Mouse (Mus musculus) regulatory T cell (primary cell): ENCODE data around the gene Lamtor5.
"Not testable (repeated sequence)": the region's sequence is repeated elsewhere in the genome, so short reads cannot be mapped to it uniquely, and the experiment has no call there.

Experiments
- in situ Hi-C: fragments of 300-600 bp; cut with MboI, MseI; formaldehyde crosslinking; loops from one replicate; pipeline ENCODE4 v1.15.1; 2025; ENCODE audit warnings: high pct_unique_total_duplicates

Gene Lamtor5

DNA sequence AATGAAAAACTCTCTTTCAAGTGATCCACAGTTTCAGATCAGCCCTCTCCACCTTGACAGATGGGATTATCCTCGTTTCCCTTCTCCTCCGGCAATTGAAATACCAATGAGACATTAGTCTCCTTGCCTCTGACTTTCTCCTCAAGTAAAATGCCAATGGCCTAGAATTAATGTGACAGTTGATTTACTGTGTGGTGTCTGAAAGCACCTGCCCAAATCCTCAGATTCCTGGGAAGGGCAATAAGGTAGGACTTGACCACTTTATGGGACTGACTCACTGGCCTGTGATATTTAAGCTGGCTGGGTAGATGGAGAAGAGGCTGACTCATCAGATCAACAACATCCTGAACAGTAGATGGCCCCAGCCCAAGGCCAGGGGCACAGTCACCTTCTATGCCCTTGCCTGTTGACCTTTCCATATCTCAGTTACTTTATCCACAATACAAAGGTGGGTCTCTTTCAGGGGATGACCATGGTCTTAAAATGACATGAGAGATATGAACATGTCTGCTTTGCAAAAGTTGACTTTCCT lies 11.8 kb upstream of the Lamtor5 start:
- in situ Hi-C loops, result loop anchor here (10.0 kb wide), 1 partner anchor 1098 kb away; the partner anchor contains the start of gene Mybphl

DNA sequence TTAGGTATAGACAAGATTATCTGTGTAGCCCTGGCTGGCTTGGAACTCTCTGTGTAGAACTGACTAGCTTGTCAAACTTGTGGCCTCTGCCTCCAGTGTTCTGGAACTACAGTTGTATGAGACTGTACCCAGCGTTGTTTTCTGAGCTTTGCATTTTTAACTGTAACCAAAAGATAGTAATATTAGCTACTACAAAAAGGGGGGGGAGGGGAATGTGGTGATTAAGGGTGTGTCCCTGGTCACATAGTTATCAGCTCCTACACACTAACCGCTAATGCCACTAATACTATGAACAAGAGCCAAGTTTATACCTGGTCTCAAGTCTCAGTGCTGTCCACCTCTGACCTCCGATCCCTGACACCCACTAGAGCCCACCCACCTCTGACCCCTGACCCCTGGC lies 6.2 kb upstream of the Lamtor5 start:
- in situ Hi-C loops, result no loop called here

DNA sequence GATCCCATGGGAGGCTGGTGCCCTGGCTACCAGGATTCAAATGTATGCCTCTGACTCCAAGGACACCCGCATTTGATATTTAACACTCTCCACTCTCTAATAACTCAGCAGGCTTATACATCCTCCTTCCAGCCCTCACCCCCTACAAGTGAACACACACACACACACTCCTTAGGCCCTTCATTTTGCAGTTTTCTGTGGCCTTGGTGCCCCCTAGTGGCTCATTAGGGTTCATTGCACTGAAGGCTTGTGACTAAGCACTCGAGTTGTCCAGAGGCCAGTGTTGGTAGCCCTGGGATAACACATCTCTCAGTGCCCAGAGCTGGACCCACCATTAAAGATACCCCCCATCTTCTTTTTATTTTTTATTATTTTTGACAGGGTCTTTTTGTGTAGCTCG lies 4.8 kb upstream of the Lamtor5 start:
- in situ Hi-C loops, result no loop called here

DNA sequence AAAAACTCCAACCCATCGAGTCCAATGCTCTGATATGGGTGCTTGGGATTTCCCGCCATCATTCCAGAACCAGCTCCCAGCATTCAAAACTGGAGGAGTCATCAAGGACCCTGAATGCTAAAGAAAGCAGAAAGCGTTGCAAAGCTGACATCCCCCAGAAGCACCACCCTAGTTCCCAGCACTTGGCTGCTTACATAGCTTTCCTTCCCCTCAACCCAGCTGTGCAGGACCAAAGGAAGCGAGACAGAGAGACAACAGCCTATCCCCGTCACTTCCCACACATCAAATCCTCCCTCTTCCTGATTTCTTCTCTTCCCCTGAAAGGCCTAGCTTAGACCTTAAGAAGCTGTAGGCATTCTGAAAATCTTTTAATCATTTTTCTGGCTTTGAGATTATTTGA lies 3.3 kb upstream of the Lamtor5 start:
- in situ Hi-C loops, result no loop called here

DNA sequence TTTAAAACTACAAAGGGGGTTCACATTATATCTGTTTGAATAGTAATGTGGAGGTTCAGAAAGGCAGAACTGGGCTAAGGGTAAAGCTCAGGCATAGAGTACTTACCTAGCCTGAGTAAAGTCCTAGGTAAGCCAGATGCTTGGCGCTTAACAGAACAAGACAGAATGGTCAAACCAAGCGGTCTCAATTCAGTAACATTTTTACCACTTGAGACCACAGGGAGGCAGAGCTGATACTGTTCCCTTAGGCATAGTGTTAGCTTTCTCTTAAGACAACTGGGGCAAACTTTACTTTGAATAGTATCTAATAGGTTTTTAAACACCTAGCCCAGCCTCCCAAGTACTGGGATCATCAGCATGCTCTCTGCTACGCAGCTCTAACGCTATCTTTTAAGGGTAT lies 2.7 kb upstream of the Lamtor5 start:
- in situ Hi-C loops, result no loop called here

DNA sequence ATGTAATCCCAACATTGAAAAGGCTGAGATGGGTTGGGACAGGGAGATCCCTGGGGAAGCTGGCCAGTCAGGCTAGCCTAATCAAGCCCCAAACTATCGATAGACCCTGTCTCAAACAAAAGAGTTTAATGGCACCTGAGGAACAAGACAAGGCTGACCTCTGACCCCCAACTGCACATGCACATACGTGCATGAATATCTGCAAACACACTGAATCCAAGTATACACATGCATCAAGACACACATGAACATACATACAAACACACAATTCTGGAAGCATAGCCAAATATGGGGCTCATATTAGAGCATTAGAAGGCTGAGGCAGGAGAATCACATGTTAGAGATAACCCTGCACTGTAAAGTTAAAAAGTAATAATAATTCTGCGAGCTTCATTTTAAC lies 2.0 kb upstream of the Lamtor5 start:
- in situ Hi-C loops, result no loop called here

DNA sequence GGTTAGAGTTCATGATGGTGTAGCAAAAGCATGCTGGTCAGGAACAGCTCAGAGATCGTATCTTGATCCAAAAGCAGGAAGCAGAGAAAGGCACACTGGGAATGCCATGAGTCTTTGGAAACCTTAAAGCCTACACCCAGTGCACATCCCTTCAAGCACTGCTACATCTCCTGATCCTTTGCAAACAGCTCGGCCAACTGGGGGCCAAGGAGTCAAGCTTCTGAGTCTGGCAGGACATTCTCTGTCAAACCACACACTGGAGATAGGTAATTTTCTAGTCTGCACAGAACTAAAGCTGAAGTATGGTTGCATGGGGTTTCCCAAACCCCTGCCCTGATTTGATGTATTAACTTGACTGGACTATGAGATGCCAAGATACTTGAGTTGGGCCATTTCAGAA lies 7.5 kb downstream of the Lamtor5 start:
- in situ Hi-C loops, result no loop called here

DNA sequence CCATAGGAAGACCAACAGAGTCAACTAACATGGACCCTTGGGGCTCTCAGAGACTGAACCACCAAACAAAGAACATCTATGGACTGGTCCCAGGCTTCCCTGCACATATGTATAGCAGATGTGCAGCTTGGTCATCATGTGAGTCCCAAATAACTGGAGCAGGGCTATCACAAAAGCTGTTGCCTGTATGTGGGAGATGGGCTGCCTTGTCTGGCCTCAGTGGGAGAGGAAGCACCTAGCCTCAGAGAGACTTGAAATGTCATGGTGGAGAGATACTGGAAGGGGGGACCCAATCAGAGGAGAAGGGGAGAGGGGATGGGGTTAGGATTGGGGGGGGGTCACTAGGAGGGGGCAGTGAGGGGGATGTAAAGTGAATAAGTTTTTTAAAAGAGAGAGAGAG lies 8.7 kb downstream of the Lamtor5 start:
- in situ Hi-C loops, result no loop called here

DNA sequence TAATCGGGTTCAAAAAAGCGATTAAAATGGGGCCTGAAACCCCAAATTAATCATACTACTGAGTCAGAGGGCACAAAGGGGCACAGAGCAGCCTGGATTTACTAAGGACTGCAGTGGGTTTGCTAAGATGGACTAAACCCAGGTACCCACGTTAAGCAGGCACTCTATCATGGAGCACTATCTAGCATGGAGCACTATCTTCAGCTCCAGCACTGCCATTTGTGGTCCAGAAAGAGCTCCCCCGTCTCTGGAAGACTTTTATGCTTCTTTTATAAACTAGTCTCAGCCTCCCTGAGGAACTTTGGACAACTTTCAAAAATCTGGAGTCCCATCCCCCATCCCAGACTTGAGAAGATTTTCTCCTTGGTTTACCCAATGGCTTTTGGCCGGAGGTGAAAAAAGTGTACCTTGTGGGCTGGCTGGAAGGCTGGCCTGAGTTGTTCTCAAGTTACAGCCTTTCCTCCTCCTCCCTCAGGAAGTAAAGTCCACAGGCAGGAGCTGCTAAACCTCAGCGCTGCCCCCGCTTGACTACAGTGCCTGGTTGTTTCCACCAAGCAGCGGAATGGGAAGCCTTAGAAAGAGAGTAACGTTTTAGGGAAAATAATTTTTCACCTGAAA lies 12.2 kb downstream of the Lamtor5 start, which contains the start of gene Slc16a4:
TSS of gene Slc16a4 (plus strand) at position 467 of the 618 bp plus-strand sequence.
- in situ Hi-C loops, result no loop called here

DNA sequence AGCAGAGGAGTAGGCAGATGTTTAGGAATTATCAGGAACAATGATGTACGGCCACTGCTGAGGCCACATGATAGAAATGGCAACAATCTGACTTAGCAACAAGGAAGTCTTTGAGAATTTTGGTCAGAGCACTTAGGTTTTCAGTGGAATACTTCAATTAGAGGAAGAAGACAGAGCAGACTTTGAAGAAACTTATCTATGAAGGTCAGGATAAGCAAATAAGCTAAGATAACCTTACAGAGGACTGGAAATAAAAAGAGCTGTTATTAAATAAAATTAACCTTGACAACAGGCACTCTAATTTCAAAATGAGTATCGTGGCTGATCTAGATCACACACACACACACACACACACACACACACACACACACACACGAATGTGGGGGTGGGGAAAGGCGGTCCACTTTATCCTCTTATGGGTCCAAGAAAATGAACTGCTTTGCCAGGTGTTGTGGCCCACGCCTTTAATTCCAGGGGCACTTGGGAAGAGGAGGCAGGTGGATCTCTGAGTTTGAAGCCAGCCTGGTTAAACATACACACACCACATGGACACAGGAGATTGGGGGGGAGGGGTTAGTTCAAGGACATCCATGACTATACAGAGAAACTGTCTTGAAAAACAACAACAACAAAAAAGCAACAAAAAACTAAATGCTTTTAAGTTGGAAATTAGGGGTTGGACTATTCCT lies 17.2 kb downstream of the Lamtor5 start:
- in situ Hi-C loops, result no loop called here

DNA sequence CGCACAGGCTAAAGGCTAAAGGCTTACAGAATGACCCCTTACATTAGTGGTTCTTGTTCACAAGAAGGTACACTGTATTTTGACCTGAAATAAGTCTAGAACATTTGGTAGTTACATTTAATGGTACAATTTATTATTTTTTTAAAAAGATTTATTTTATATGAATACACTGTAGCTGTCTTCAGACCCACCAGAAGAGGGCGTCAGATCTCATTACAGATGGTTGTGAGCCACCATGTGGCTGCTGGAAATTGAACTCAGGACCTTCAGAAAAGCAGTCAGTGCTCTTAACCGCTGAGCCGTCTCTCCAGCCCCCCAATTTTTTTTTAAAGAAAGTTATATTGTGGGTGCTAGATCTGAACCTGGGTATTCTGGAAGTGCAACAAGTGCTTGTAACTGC lies 18.3 kb downstream of the Lamtor5 start:
- in situ Hi-C loops, result not testable (repeated sequence)

DNA sequence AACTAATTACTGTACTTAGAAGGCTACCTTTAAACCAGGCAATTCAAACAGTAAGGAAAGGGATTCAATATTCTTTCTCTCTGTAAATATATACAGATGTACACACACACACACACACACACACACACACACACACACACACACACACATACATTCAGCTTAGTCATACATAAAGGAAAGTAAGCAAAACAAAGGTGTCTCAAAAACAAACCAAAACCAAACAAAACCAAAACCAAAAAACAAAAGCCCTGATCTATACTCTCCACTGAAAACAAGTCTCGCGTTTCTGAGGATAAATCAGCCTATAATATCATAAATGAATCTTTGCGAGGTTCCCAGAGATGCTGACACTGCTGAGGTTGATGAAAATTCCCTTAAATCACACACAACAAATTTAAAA lies 38.7 kb downstream of the Lamtor5 start:
- in situ Hi-C loops, result no loop called here

DNA sequence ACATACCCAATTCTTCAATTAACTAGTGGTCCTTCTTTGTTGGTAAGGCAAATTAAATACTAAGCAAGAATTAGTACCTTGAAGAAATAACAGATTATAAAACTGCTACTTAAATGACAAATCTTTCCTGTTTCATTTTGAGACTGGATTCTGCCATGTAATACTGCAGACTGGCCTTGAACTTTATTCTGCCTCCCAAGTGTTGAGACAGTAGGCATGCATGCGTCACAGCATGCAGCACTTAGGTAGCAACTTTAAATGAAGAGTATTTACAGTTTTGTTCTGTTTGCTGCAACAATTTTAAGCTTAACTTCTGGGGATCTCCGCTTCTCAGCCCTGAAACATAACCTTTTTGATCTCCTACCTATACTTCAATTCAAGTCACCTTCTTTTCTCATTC lies 42.5 kb downstream of the Lamtor5 start:
- in situ Hi-C loops, result no loop called here

DNA sequence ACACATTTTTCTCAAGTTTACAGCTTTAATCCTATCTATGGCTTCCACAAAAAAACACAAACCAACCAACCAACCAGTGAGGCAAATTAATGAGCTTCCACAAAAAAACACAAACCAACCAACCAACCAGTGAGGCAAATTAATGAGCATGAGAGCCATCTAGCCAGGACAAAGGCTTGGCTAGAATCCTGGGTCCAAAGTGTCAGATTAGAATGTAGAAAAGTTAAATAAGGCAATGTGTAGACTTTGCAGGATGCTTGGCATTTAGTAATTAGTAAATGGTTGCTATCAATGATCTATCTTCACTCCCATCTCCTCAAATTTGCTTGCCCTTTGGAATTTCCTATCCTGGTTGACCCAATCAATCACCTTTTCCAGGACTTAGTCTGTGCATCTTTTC lies 43.1 kb downstream of the Lamtor5 start:
- in situ Hi-C loops, result no loop called here

DNA sequence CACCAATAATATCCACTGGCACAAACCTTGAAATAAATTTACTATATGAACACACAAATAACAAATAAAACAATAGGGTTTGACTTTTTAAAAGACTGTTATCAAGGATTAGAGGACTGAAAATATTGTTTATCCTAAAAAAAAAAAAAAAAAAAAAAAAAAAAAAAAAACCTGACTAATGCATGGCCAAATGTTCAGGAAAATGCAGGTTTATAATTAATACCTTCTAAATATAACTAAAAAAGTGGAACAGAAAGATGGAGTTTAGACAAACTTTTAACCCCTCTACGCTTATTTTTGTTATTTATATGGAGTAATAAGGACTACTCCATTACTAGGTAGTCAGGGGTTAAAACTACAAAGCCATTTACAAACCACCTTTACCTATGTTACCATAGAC lies 47.8 kb downstream of the Lamtor5 start:
- in situ Hi-C loops, result no loop called here

DNA sequence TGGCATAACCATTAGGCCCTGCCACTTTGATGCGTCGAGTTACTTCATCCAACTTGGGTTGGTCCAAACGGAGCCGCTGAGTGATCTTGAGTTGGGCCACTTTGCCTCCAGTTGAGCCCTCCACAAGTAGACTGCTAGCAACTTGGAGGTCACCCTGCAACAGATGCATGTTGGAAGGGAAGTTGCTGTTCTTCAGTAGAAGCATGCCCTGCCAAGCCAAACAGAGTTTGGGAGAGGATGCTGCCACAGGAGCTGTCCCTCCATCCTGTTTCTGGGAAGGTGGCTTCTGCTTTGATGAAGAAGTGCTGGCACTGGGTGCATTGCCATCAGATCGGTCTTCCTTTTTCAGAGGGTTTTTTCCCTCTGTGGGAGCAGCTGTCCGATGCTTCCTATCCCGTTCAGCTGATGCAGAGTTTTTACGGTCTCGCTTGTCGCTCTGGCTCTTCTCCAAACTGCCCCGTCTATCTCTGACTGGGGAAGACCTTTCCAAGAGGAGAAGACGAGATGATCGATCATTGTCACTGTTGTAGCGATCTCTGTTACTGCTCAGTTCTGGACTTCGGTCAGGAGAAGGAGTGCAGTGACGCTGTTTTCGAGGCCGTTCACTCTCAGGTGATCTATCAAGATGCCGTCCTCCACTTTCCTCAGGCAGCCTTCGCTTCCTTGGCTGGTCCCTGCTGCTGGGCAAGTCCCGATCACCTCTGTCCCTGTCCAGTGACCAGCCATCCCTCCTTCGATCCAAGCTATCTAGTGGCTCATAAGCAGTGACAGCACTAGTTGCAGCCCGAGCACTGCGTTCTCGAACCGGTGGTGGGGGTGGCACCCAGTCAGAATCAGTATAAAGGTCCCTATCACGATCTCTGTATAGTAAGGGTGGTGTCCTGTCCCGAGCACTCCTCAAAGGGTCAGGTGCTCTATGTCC lies 52.1 kb downstream of the Lamtor5 start:
- in situ Hi-C loops, result loop anchor here (5.0 kb wide), 1 partner anchor 543 kb away; no protein-coding TSS in a partner anchor

DNA sequence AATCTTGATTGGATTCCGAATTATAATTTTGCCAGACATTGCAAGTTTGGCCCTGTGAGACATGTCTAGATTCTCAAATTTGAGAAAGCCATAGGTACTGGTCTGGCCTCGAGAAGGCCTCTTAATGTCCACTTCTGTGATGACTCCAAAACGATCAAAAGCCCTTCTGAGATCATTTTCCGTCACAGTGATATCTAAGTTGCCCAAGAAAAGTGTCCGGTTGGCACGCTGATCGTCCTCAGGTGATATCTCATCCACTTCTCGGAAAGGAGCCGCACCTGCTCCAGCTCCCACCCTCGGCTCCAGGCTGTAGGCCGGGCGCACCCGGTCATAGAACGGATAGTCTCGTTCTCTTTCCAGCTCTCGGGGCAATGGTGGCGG lies 53.1 kb downstream of the Lamtor5 start:
- in situ Hi-C loops, result loop anchor here (5.0 kb wide), 1 partner anchor 544 kb away; no protein-coding TSS in a partner anchor

DNA sequence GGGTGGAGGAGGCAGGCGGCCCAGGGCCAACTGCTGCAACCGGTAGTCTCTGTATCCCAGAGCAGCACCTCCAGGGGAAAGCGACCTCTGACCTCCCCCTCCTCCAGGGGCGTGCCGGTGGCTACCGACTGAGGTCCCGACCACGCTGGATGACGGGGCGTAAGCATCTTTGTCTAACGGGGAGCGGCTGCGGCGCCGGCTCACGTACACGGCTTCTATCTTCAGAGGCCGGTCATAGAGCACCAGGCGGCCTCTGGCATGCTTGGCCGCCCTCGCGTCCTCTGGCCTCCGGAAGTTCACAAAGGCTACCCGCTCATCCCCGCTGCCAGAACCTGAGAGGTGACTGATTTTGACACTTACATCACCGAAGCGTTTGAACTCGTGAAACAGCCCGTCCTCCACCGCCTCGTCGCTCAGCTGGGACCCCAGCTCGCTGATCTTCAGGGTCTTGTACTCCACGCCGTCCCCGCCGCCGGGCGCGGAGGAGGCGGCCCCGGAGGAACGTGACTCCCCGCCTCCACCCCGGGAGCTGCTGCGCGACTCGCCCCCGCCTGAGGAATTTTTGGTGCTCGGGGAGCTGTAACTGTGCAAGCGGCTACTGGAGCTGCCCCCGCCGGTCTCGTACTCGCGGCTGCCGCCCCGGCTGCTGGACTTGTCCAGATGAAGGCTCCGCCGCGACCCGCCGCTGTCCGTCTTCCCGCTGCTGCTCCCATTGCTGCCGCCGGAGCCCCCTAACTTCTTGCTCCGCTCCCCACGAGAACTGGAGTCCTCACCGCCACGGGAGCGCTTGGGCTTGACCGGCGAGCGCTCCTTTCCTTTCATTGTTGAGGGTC lies 53.7 kb downstream of the Lamtor5 start:
- in situ Hi-C loops, result loop anchor here (5.0 kb wide), 1 partner anchor 545 kb away; no protein-coding TSS in a partner anchor

DNA sequence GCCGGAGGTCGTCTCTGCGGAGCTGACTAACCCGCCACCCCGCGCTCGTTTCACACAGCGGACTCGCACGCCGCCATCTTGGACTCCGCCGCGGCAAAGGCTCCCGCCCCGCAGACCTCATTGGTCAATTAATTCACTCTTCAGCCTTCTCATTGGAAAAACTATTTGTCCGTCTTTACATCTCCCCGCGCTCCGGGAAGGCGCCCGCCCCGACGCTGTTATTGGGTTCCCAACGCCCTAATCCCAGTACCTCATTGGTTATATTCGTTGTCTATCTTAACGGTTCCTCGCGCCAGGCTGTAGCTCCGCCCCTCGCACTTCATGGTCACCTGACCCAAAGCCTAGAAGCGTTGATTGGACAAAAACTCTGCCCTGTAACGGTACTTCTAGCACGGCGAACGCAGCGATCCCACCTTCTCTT lies 54.3 kb downstream of the Lamtor5 start:
- in situ Hi-C loops, result loop anchor here (5.0 kb wide), 1 partner anchor 546 kb away; no protein-coding TSS in a partner anchor
